Mouse (Mus musculus) hindbrain, embryonic 11.5 days (tissue): Measurements from ENCODE around the gene Adora2a. TPM values are rescaled to one million over a fixed set of nuclear protein-coding genes. Genes with fewer than 3 reads are reported as not detected.
"Not testable (repeated sequence)": the region's sequence is repeated elsewhere in the genome, so short reads cannot be mapped to it uniquely, and the experiment has no call there.

Experiments
- ATAC-seq: fragments of 200-750 bp; cut with Nextera tagmentation; 2 replicates; pipeline ENCODE4 v1.8.0; 2017; ENCODE audit warnings: mild to moderate bottlenecking, moderate TSS enrichment, moderate library complexity; ENCODE audit not compliant: low FRiP score
- DNase-seq: peaks from one replicate; pipeline ENCODE4 v3.0.0-alpha.2; 2015; ENCODE audit warnings: low spot score
- H3K27ac ChIP-seq: fragments of 300-500 bp; sonication (generic); 2 replicates; pipeline ENCODE4 v1.5.1; 2014; ENCODE audit warnings: mild to moderate bottlenecking, low read depth, low read length
- H3K27me3 ChIP-seq: fragments of 300-500 bp; sonication (generic); 2 replicates; pipeline ENCODE4 v1.6.1; 2014; ENCODE audit warnings: mild to moderate bottlenecking, low read length, moderate library complexity, mixed read lengths; ENCODE audit not compliant: control insufficient read depth, insufficient read depth
- H3K36me3 ChIP-seq: fragments of 300-500 bp; sonication (generic); 2 replicates; pipeline ENCODE4 v1.6.1; 2014; ENCODE audit warnings: mild to moderate bottlenecking, low read length, moderate library complexity, mixed read lengths; ENCODE audit not compliant: control insufficient read depth, insufficient read depth
- H3K4me1 ChIP-seq: fragments of 300-500 bp; sonication (generic); replicated peaks from 2 replicates; pipeline ENCODE4 v1.6.1; 2014; ENCODE audit warnings: low read length, mixed read lengths; ENCODE audit not compliant: control insufficient read depth, insufficient read depth
- H3K4me2 ChIP-seq: fragments of 300-500 bp; sonication (generic); replicated peaks from 2 replicates; pipeline ENCODE4 v1.6.1; 2014; ENCODE audit warnings: mild to moderate bottlenecking, low read depth, low read length
- H3K4me3 ChIP-seq: fragments of 300-500 bp; sonication (generic); 2 replicates; pipeline ENCODE4 v1.5.1; 2014; ENCODE audit warnings: low read depth, low read length
- H3K9ac ChIP-seq: fragments of 300-500 bp; sonication (generic); 2 replicates; pipeline ENCODE4 v1.6.1; 2014; ENCODE audit warnings: low read depth, low read length
- H3K9me3 ChIP-seq: fragments of 300-500 bp; sonication (generic); 2 replicates; pipeline ENCODE4 v1.6.1; 2016; ENCODE audit warnings: low read length; ENCODE audit not compliant: control insufficient read depth
- WGBS: fragments of 180-500 bp; shearing (Covaris S2); extraction: QIAGEN DNeasy Blood & Tissue Kit; methylation state at CpG from one replicate; pipeline ENCODE4 v1.1.7; 2014; 5-methylcytosine and 5-hydroxymethylcytosine counted together
- polyA plus RNA-seq: library from polyadenylated mRNA; unstranded; fragments of >200 nt; fragmentation: Nextera tagmentation; extraction: Ambion mirVana; gene quantifications from 2 replicates; pipeline ENCODE4 v1.2.1, GENCODE M21; 2014

Gene Adora2a
- polyA plus RNA-seq, 1 experiment from 2014 or later, result 5.0 TPM

DNA sequence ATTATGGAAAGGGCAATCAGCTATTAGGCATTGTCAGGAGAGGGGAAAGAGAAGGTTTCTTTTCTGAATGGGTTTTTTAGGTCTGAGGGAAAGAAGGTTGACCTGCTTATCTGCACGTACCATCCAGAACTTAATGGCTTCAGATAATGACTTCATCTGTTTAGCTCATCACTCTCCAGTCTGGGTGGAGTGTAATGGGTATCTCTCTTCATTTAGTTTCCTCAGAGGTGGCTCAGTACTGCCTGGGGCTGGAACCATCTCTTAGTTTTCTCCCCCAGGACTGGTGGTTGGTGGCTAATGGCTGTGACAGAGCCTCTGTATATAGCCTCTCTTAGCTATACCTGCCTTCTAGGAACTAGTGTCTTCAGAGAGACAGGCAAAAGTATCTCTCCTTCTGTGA, 25.3 kb upstream of the Adora2a start:
- WGBS, result 84% methylated on average over 1 of the region's 1 CpGs
- H3K4me2 ChIP-seq, result no peak overlapping the region
- no peaks in the 10 kb centered on the region for H3K27me3 ChIP-seq
- no peaks in the 10 kb centered on the region for H3K4me1 ChIP-seq
- no peaks in the 10 kb centered on the region for H3K36me3 ChIP-seq
- no peak overlapping the region for H3K9ac ChIP-seq
- H3K4me3 ChIP-seq, result no peak overlapping the region
- ATAC-seq (no peak), DNase-seq (no peak)
- H3K27ac ChIP-seq, result no peak overlapping the region
- H3K9me3 ChIP-seq, result no peaks in the 10 kb centered on the region

DNA sequence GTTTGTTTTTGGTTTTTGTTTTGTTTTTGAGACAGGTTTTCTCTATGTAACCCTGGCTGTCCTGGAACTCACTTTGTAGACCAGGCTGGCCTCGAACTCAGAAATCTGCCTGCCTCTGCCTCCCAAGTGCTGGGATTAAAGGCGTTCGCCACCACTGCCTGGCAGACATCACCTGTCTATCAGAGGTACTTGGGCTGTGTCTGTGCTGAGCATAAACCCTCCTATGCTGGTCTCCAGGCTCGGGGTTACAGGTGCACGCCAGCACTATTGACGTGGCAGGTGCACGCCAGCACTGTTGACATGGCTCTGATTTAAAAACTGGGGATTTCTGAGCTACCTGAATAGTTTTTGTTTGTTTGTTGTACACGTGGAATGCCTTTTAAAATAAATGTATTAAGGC, 24.5 kb upstream of the Adora2a start:
- not testable (repeated sequence) for H3K9me3 ChIP-seq, H3K4me2 ChIP-seq, DNase-seq, H3K27ac ChIP-seq, ATAC-seq, H3K27me3 ChIP-seq, H3K4me3 ChIP-seq, H3K4me1 ChIP-seq, H3K36me3 ChIP-seq, H3K9ac ChIP-seq
- 92% methylated on average over 8 of the region's 8 CpGs for WGBS

DNA sequence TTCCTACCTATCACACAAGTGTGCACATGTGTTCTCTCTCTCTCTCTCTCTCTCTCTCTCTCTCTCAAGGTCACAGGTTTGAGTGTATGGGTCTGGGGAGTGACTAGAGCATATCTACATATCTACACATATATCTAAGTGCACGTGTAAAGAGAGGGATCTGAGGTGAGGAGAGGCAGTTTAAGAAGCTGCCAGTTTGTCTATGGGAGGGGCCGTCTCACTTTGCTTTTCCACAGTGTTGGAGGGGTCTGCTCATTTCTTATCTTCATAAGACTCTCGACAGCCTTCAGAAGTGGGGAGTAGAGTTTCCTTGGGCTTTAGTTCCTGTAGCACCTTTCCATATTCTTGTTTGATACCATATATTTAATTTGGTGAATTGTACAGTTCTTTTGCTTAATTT, 23.4 kb upstream of the Adora2a start:
- DNase-seq (no peak), ATAC-seq (no peak)
- no peaks in the 10 kb centered on the region for H3K36me3 ChIP-seq
- no peak overlapping the region for H3K4me2 ChIP-seq
- no peak overlapping the region for H3K4me3 ChIP-seq
- H3K27me3 ChIP-seq, result no peaks in the 10 kb centered on the region
- no peak overlapping the region for H3K9ac ChIP-seq
- H3K27ac ChIP-seq, result no peak overlapping the region
- no peaks in the 10 kb centered on the region for H3K9me3 ChIP-seq
- no peaks in the 10 kb centered on the region for H3K4me1 ChIP-seq
- WGBS, result 86% methylated on average over 3 of the region's 3 CpGs

DNA sequence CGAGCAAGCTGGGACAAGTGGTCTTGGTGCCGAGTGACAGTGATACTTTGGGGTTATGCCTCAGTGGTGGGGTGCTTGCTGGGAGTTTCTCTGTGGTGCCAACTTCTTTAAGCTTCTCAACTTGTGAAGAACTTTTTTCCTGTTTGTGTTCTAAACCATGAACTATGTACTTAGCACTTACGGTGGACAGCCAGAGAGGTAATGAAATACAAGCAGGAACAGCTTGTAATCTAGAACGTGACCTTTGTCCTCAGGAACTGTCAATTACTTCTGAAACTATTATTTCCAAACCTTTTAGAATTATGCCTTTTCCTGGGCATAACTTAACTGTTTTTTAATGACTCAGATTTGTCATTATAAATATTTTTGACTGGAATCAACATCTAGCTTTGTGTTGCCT, 22.3 kb upstream of the Adora2a start:
- H3K4me2 ChIP-seq, result no peak overlapping the region
- WGBS, result 81% methylated on average over 4 of the region's 4 CpGs
- H3K36me3 ChIP-seq, result no peaks in the 10 kb centered on the region
- H3K9ac ChIP-seq, result no peak overlapping the region
- H3K4me3 ChIP-seq, result no peak overlapping the region
- no peaks in the 10 kb centered on the region for H3K4me1 ChIP-seq
- no peaks in the 10 kb centered on the region for H3K27me3 ChIP-seq
- ATAC-seq (no peak), DNase-seq (no peak)
- no peaks in the 10 kb centered on the region for H3K9me3 ChIP-seq
- H3K27ac ChIP-seq, result no peak overlapping the region

DNA sequence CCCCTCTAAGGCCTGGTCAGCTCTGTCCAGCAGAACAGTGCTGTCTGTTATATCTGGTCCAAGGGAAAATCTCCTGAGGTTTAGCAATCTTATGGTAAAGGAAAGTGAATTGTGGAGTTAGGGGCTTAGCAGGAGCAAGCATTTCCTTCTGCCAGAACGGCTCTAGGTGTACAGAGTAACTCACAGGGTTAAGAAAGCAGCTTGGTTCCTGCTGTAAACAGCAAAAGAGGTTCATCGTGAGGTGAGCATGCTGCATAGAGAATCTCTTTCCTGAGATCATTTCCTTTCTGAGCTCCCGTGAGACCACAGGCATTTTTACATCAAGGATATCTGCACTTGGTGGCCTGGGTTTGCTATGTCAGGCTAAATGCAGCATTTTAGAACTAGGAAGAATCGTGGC, 21.8 kb upstream of the Adora2a start:
- 72% methylated on average over 4 of the region's 4 CpGs for WGBS
- Histone ChIP-seq H3K4me2 (no peak overlapping the region), H3K9ac (no peak overlapping the region), H3K27ac (no peak overlapping the region), H3K36me3 (no peaks in the 10 kb centered on the region), H3K27me3 (no peaks in the 10 kb centered on the region), H3K4me1 (no peaks in the 10 kb centered on the region), H3K4me3 (no peak overlapping the region), H3K9me3 (no peaks in the 10 kb centered on the region)
- no peak for ATAC-seq
- DNase-seq, result no peak

DNA sequence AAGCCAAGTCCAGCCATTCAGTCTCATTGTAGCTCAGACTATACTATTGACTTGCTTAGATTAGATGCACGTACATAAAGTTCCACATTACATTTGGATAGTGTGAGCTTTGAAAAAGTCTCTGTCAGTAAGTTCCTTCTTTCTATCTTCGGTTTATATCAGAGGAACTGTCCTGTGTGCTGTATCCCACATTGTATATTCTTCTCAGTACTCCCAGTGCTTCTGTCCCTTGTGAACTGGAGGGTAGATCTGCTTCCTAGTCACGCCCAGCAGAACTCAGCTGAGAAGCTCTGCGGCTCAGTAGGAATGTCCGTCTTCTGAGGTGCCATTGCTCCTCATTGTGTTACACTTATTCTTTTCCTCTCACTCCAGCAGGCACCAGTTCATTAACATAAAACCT, 18.1 kb upstream of the Adora2a start:
- Histone ChIP-seq H3K9me3 (no peaks in the 10 kb centered on the region), H3K4me2 (no peak overlapping the region), H3K9ac (no peak overlapping the region), H3K4me1 (no peaks in the 10 kb centered on the region), H3K36me3 (no peaks in the 10 kb centered on the region), H3K27ac (no peak overlapping the region), H3K4me3 (no peak overlapping the region), H3K27me3 (no peaks in the 10 kb centered on the region)
- DNase-seq (no peak), ATAC-seq (no peak)
- WGBS, result 92% methylated on average over 5 of the region's 5 CpGs

DNA sequence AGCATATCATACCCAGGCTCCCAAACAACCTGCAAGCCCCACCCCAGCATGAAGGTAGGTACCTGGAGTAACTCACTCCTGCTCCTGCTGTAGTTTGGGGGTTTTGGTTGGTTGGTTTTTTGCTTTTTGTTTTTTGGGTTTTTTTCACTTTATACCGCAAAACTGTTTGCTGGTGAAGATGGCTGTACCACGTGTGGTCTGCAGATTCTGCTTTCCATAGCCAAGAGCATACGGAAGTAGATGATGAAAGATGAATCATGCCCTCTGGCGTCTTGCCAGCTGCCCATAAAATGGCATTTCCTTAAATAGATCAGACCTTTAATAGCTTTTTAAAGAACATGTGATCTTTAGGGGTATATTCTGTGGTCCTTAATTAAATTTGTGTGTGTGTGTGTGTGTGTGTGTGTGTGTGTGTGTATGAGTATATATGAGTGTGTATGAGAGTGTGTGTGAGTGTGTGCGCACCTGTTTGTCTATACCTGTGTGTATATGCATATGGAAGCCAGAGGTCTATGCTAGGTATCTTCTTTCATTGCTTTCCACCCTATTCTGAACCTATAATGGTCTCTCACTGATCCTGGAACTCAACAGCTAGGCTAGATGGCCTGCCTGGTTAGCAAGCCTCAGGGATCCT, 16.8 kb upstream of the Adora2a start:
- WGBS, result 91% methylated on average over 5 of the region's 5 CpGs
- no peak for DNase-seq
- no peak overlapping the region for H3K27ac ChIP-seq
- no peaks in the 10 kb centered on the region for H3K4me1 ChIP-seq
- H3K27me3 ChIP-seq, result no peaks in the 10 kb centered on the region
- ATAC-seq, result no peak
- no peak overlapping the region for H3K9ac ChIP-seq
- H3K9me3 ChIP-seq, result no peaks in the 10 kb centered on the region
- H3K4me3 ChIP-seq, result no peak overlapping the region
- no peaks in the 10 kb centered on the region for H3K36me3 ChIP-seq
- no peak overlapping the region for H3K4me2 ChIP-seq

DNA sequence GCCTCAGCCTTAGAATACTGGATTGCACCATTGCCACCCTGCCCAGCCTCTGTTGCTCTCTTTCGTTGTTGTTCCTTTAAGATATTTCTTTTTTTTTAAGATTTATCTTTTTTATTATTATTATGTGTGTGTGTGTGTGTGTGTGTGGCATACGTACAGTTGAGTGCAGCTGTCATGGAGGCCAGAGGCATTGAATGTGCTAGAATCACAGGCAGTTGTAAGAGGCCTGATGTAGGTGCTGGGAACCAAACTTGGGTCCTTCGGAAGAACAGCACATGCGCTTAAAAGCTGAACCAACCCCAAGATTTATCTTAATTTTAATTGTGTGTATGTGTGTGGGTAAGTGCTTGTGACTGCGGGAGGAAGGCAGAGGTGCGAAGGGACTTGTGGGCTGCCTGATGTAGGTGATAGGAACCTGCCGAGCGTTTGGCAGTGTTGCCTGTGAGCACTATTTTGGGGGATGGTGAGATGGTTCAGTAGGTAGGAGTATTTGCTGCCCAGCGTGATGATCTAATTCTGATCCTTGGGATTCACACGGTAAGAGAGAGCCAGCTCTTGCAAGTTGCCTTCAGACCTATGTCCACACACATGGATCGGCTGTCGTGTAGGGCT, 15.4 kb upstream of the Adora2a start:
- ATAC-seq, result no peak
- Histone ChIP-seq H3K9me3 (no peaks in the 10 kb centered on the region), H3K27ac (no peak overlapping the region), H3K4me2 (no peak overlapping the region), H3K36me3 (no peaks in the 10 kb centered on the region), H3K4me3 (no peak overlapping the region), H3K9ac (no peak overlapping the region), H3K27me3 (no peaks in the 10 kb centered on the region), H3K4me1 (no peaks in the 10 kb centered on the region)
- 89% methylated on average over 12 of the region's 12 CpGs for WGBS
- DNase-seq, result no peak

DNA sequence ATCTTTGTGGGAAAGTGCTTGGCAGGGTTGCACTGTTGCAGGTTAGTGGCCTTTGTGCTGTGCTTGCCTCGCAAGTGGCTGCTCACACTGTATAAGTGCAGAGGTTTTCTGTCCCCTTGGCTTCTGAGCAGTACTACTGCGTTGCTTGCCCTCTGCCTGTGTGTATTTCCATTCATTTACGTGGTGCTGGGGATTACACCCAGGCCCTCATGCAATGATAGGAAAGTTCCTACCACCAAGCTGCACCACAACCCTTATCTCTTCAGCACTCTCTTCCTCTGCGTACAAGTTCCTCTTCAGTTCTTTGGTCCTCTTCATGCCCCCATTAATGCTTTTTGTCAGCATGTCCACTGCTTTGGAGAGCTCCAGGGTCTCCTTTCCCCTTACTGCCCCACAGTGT, 14.7 kb upstream of the Adora2a start:
- no peak for ATAC-seq
- 96% methylated on average over 4 of the region's 4 CpGs for WGBS
- Histone ChIP-seq H3K4me2 (no peak overlapping the region), H3K27ac (no peak overlapping the region), H3K9me3 (no peaks in the 10 kb centered on the region), H3K36me3 (no peaks in the 10 kb centered on the region), H3K9ac (no peak overlapping the region), H3K27me3 (no peaks in the 10 kb centered on the region), H3K4me1 (no peaks in the 10 kb centered on the region), H3K4me3 (no peak overlapping the region)
- DNase-seq, result no peak
